Mouse (Mus musculus): ENCODE data around the gene Actbl2. TPM values are rescaled to one million over a fixed set of nuclear protein-coding genes. Genes with fewer than 3 reads are reported as not detected.

The Actbl2 gene
- polyA plus RNA-seq, 1 experiment from 2014 or later, result not detected

GRCm38 (mm10) chr13:111304194-111304593 lies 49.4 kb downstream of the Actbl2 start:
- TF ChIP-seq CTCF (IDR thresholded peaks at IDR 0.05; ENCODE audit: low read depth), result no peak
- Histone ChIP-seq H3K9ac (no peak overlapping the region), H3K27ac (ENCODE audit: low read depth) (no peak overlapping the region), H3K4me3 (ENCODE audit: low read depth, low read length) (no peak overlapping the region), H3K27me3 (ENCODE audit: insufficient read depth, low read length) (no peaks in the 10 kb centered on the region), H3K36me3 (ENCODE audit: insufficient read depth) (no peaks in the 10 kb centered on the region), H3K4me2 (no peak overlapping the region), H3K4me1 (ENCODE audit: insufficient read depth) (0 out of 2 replicates have a peak, but pooled peaks cover 5% of the 10 kb centered on the region), H3K9me3 (ENCODE audit: low read depth, low read length) (no peaks in the 10 kb centered on the region)
- ATAC-seq (ENCODE audit: insufficient read depth), result no peak
- DNase-seq, result peak; percentile 23
- 86% methylated on average over 2 of the region's 2 CpGs for whole genome bisulfite sequencing

DNA sequence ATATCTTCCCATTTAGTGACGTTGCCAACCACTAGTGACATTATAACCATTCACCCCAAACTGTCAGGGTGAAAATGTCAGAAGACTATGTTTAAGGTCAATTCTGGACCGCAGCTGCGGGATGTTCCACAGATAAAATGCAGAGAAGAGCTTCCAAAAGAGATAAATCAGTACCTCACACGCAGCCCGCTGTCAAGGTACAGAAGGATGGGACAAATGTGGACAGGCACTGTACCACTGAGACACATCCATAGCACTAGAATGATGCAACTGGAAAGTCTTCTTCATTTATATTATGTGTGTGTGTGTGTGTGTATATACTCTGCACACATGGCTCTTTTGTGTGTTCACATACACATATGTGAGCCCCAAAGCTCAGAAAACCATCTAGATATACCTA lies 49.9 kb downstream of the Actbl2 start:
- H3K27me3 ChIP-seq (ENCODE audit: insufficient read depth, low read length), result no peaks in the 10 kb centered on the region

More for the DNA sequence above, 49.9 kb downstream of the Actbl2 start:
- Histone ChIP-seq H3K4me3 (ENCODE audit: low read depth, low read length) (no peak overlapping the region), H3K4me1 (ENCODE audit: insufficient read depth) (0 out of 2 replicates have a peak, but pooled peaks cover 5% of the 10 kb centered on the region), H3K27ac (ENCODE audit: low read depth) (no peak overlapping the region), H3K4me2 (no peak overlapping the region), H3K9ac (no peak overlapping the region), H3K36me3 (ENCODE audit: insufficient read depth) (no peaks in the 10 kb centered on the region), H3K9me3 (ENCODE audit: low read depth, low read length) (no peaks in the 10 kb centered on the region)
- no peak for ATAC-seq (ENCODE audit: insufficient read depth)
- no peak for DNase-seq
- WGBS, result 62% methylated on average over 5 of the region's 5 CpGs
- TF ChIP-seq CTCF (IDR thresholded peaks at IDR 0.05; ENCODE audit: low read depth), result no peak

Other genes starting within 250 kb of the Actbl2 start
- gene Gpbp1, start 235.1 kb downstream of the Actbl2 start, polyA plus RNA-seq (2014; fragmentation: Nextera tagmentation; extraction: Ambion mirVana), result 92.2 and 97.4 TPM in 2 replicates

All from lung, embryonic 14.5 days (tissue).